Mouse (Mus musculus): ENCODE data around the gene Smtnl1.

Smtnl1 gene

DNA sequence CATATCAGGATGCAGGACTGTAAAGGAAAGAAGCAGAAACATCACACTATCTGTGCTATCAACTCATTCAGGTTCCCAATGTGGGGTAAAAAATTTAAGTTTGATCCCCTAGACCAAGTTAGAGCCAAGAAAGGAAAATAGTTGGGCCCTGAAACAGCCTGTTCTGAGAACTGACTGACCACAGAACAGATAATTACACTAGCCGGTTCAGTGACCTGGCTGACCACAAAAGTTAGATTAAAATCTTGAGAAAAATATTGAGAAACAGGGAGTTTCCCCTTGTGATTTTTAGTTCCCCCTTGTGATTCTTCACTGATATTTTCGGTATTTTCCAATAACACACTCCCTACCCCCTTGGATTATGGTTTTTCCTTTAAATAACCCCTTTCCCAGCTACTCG is 28.6 kb downstream of the Smtnl1 start:
- no peak for DNase-seq (ENCODE audit: low read depth, low spot score)

- no peak for DNase-seq (ENCODE audit: low read depth, low spot score)
Measured at GRCm38 (mm10) chr2:84793154-84793553, 29.3 kb downstream of the Smtnl1 start.

GRCm38 (mm10) chr2:84792516-84792915 is 29.9 kb downstream of the Smtnl1 start:
- DNase-seq (ENCODE audit: low read depth, low spot score) = no peak

GRCm38 (mm10) chr2:84790418-84790817 is 32.0 kb downstream of the Smtnl1 start:
- no peak for DNase-seq (ENCODE audit: low read depth, low spot score)

DNA sequence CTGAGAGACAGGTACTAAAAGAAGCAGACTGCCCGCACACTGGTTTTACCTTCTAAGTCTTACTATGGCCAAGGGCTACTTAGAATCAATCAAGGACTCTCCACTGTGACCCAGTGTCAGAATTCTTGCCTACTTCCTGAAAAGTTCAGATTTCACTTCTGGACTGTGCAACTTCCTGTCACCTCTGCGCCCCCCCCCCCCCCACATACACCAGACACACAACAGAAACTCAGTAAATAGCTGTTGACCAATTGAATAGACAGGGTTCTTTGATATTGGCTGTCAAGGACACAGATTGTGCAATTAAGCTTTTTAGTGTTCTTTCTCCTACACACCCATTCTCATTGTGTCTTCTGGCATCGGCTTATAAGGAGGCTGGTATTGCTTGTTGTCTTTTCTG is 34.1 kb downstream of the Smtnl1 start:
- no peak for DNase-seq (ENCODE audit: low read depth, low spot score)

- peak; percentile 33 for DNase-seq (ENCODE audit: low read depth, low spot score)
Measured at GRCm38 (mm10) chr2:84783840-84784566, 38.4 kb downstream of the Smtnl1 start.

GRCm38 (mm10) chr2:84783315-84783714 is 39.1 kb downstream of the Smtnl1 start:
- DNase-seq (ENCODE audit: low read depth, low spot score) = no peak

GRCm38 (mm10) chr2:84779210-84779609 is 43.2 kb downstream of the Smtnl1 start:
- no peak for DNase-seq (ENCODE audit: low read depth, low spot score)

DNA sequence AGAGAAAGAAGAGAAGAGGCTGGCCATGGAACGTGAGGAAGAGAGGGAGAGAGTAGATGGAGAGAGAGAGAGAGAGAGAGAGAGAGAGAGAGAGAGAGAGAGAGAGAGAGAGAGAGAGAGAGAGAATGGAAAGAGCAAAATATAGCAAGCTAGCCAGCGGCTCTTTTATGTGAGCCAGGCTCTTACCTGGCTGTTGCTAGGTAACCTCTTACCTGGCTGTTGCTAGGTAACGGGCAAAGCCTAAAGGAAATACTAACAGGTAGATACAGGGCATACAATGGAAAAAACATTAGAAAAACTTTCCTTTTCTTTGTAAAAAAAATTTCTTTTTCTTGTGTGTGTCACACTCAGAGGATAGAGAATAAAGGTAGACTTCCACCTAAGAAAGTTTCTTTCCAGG is 44.7 kb downstream of the Smtnl1 start:
- DNase-seq (ENCODE audit: low read depth, low spot score) = no peak

DNA sequence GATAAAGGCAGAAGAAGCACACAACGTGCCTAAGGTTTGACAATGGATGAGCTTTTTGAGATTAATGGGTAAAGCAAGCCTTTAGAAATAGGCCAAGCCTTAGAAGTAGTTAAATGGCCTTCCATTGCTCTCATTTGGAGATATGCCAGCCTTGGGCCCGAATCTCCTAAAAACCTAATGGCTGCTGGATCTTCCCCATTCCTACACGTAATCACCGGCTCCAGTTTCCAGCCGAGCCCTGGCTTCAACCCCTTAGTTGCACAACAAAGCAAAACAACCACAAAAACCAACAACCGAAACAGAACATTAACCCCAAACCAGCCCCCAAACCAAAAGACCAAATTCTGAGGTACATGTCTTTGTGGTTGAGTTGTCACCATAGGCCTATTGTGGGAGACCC is 46.8 kb downstream of the Smtnl1 start:
- DNase-seq (ENCODE audit: low read depth, low spot score) = no peak

GRCm38 (mm10) chr2:84775241-84775640 is 47.2 kb downstream of the Smtnl1 start, which contains the start of gene Serping1:
Gene Serping1 (minus strand): TSS chr2:84775444.
- no peak for DNase-seq (ENCODE audit: low read depth, low spot score)

DNA sequence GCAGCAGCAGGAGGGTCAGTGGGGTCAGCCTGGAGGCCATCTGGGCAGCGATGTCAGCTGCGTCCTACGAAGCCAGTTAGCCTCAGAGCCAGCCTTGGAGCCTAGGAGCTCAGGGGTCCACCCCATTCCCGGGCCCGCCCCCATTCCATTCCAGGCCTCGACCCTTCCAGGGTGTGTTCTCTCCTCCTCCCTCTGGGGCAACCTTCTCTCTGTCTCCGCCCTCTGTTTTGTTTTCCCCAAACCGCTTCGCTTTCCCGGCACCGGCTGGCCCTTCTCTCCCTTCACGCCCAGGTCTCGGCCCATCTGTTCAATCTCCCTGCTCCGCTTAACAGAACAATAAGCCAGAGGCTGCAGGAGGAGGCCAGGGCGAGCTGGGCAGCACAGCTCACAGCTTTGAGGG is 47.7 kb downstream of the Smtnl1 start:
- peak; percentile 90 for DNase-seq (ENCODE audit: low read depth, low spot score)

DNA sequence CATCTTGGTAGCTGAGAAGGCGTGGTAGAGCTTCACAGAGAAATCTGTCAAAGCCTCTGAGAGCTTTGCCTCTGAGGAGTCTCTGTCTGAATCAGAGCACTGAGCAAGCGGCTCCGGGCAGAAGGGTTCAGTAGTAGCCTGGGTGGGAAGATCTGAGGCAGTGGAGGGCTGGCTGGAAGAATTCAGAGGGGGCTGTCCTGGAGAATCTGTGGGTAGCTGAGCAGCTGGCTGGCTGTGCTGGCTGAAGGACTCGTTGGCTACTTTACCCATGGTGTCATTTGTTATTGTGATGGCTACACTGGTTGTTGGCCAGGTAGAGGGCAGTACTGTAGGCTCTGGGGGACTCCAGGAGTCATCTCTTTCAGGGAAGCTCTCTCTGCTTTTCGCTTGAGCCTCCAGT is 49.3 kb downstream of the Smtnl1 start:
- no peak for DNase-seq (ENCODE audit: low read depth, low spot score)

DNA sequence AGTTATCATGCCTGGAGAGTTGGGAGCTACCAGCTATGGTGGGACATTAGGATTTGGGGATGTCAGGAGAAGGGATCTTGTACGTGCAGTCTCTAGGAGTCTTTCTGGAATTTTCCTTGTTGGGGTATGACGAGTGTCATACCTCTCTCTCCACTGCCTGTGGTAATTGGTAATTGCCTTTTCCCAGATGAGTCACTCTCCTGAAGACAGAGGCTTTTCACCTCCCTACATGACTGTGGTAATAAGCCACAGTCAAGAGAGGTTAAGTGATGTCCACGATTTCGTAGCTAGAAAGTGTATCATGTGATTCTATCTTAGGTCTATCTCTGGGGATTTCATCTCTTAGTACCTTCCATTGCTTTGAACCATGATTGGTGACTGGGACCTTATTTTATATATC is 50.0 kb downstream of the Smtnl1 start:
- no peak for DNase-seq (ENCODE audit: low read depth, low spot score)

- DNase-seq (ENCODE audit: low read depth, low spot score) = no peak
Measured at GRCm38 (mm10) chr2:84770501-84770900, 52.0 kb downstream of the Smtnl1 start.

GRCm38 (mm10) chr2:84762818-84763217 is 59.6 kb downstream of the Smtnl1 start:
- DNase-seq (ENCODE audit: low read depth, low spot score) = no peak

GRCm38 (mm10) chr2:84762295-84762694 is 60.2 kb downstream of the Smtnl1 start:
- no peak for DNase-seq (ENCODE audit: low read depth, low spot score)

- no peak for DNase-seq (ENCODE audit: low read depth, low spot score)
Measured at GRCm38 (mm10) chr2:84761840-84762239, 60.6 kb downstream of the Smtnl1 start.

DNA sequence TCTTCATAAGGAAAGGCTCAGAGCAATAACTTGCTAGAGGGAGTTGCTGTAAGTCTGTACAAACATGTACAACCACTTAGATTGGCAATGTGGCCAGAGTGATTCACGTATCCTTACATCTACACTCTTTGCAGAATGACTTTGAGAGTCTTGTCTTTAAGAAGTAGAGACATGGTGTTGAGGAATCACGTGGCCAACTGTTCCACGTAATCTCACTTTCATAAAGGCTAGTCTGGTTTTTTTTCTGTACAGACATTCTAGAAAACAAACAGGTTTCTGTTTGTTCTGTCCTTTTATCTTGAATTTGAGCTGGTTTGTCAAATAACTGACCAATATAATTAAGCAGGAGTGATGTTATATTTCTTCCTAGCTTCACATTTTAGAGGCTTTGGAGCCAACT is 61.1 kb downstream of the Smtnl1 start:
- no peak for DNase-seq (ENCODE audit: low read depth, low spot score)
